Mouse (Mus musculus) neural tube, embryonic 14.5 days (tissue): Measurements from ENCODE around the gene Spint2. TPM values are rescaled to one million over a fixed set of nuclear protein-coding genes. Genes with fewer than 3 reads are reported as not detected.

Source experiments
- ATAC-seq: fragments of 200-750 bp; cut with Nextera tagmentation; 2 replicates; pipeline ENCODE4 v1.8.0; 2017; ENCODE audit warnings: low read depth, mild to moderate bottlenecking, moderate TSS enrichment, moderate library complexity
- H3K27ac ChIP-seq: fragments of 300-500 bp; sonication (generic); 2 replicates; pipeline ENCODE4 v1.5.1; 2014; ENCODE audit warnings: low read depth, mild to moderate bottlenecking, control low read depth, low read length, moderate library complexity, mixed read lengths
- H3K27me3 ChIP-seq: fragments of 300-500 bp; sonication (generic); 2 replicates; pipeline ENCODE4 v1.6.1; 2014; ENCODE audit warnings: low read length; ENCODE audit not compliant: control insufficient read depth, insufficient read depth
- H3K36me3 ChIP-seq: fragments of 300-500 bp; sonication (generic); 2 replicates; pipeline ENCODE4 v1.6.1; 2014; ENCODE audit warnings: low read length, mixed read lengths; ENCODE audit not compliant: control insufficient read depth, insufficient read depth
- H3K4me1 ChIP-seq: fragments of 300-500 bp; sonication (generic); 2 replicates; pipeline ENCODE4 v1.6.1; 2014; ENCODE audit warnings: low read length; ENCODE audit not compliant: control insufficient read depth, insufficient read depth
- H3K4me2 ChIP-seq: fragments of 300-500 bp; sonication (generic); 2 replicates; pipeline ENCODE4 v1.6.1; 2014; ENCODE audit warnings: mild to moderate bottlenecking, low read depth, low read length, control low read depth
- H3K4me3 ChIP-seq: fragments of 300-500 bp; sonication (generic); 2 replicates; pipeline ENCODE4 v1.5.1; 2014; ENCODE audit warnings: low read depth, low read length, control low read depth, mixed read lengths
- H3K9ac ChIP-seq: fragments of 300-500 bp; sonication (generic); replicated peaks from 2 replicates; pipeline ENCODE4 v1.6.1; 2014; ENCODE audit warnings: low read depth, mild to moderate bottlenecking, control low read depth, low read length, mixed read lengths
- H3K9me3 ChIP-seq: fragments of 300-500 bp; sonication (generic); 2 replicates; pipeline ENCODE4 v1.6.1; 2016; ENCODE audit warnings: low read length; ENCODE audit not compliant: control insufficient read depth
- WGBS: fragments of 180-500 bp; shearing (Covaris S2); extraction: QIAGEN DNeasy Blood & Tissue Kit; methylation state at CpG from one replicate; pipeline ENCODE4 v1.1.7; 2014; 5-methylcytosine and 5-hydroxymethylcytosine counted together
- polyA plus RNA-seq: library from polyadenylated mRNA; unstranded; fragments of >200 nt; fragmentation: Nextera tagmentation; extraction: Ambion mirVana; gene quantifications from 2 replicates; pipeline ENCODE4 v1.2.1, GENCODE M21; 2014

Spint2 gene
- polyA plus RNA-seq = 46.9 and 62.4 TPM in 2 replicates

DNA sequence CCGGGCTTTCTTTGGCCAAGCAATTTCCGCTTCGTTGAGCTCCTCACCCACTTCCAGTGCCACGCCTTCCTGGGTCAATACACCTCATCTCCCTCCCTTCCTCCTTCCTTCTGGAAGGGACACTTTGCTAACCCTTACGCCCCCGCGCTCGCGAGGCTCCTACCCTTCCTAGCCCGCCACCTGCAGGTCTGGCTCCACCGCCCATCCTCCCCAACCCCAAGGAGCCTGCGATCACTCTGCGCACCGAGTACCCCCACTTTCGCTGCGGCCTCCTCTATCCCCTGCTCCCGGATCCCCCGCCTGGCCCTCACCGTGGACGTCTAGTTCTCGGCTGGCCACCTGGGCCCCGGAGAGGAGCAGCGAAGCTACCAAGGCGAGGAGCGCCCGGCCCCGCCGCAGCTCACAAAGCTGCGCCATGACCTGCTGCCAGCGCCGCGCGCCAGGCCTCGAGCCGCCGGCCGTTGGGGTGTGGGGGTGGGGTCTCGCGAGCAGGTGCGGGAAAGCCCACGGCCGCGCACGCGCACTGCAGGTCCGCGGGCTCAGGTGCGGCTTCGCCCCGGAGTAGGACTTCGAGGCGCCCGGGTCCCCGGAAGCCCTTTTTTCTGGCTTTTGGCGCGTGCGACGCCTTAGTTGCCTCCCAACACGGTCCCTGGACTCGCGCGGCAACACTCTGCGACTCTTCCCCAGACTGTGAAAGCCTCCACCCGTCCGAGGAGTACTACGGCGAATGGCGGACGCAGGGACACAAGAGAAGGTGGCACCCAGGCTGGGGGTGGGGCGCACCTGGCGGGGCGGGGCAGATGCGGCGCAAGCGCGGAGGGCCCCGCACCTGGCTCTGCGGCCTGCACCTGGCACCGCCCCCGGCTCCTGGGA, at the start of gene Spint2:
TSS of gene Spint2 (minus strand) at position 712 of the 873 bp plus-strand sequence.
- Histone ChIP-seq H3K9me3 (no peaks in the 10 kb centered on the region), H3K4me3 (peak within 1 kb of the TSS; percentile 62), H3K27me3 (peaks cover 18% of the 10 kb centered on the region; the same call in 1 of the 2 replicates), H3K27ac (no peak within 1 kb of the TSS), H3K4me2 (peak within 1 kb of the TSS; percentile 92), H3K36me3 (no peaks in the 10 kb centered on the region), H3K9ac (peak within 1 kb of the TSS; percentile 54), H3K4me1 (peaks cover 11% of the 10 kb centered on the region; the same call in 1 of the 2 replicates)
- under 1% methylated on average over 71 of the region's 80 CpGs for WGBS
- peak; percentile 82 for ATAC-seq

- H3K36me3 ChIP-seq = peaks cover 32% of the 10 kb centered on the region
- H3K9ac ChIP-seq = no peak overlapping the region
- H3K27ac ChIP-seq = no peak overlapping the region
- ATAC-seq = no peak
- H3K9me3 ChIP-seq = no peaks in the 10 kb centered on the region
- no peak overlapping the region for H3K4me2 ChIP-seq
- 96% methylated on average over 16 of the region's 16 CpGs for WGBS
- H3K4me3 ChIP-seq = no peak overlapping the region
- no peaks in the 10 kb centered on the region for H3K27me3 ChIP-seq
- H3K4me1 ChIP-seq = no peaks in the 10 kb centered on the region
These were observed 47.3 kb upstream of the Spint2 start for GRCm38 (mm10) chr7:29328984-29329383.

DNA sequence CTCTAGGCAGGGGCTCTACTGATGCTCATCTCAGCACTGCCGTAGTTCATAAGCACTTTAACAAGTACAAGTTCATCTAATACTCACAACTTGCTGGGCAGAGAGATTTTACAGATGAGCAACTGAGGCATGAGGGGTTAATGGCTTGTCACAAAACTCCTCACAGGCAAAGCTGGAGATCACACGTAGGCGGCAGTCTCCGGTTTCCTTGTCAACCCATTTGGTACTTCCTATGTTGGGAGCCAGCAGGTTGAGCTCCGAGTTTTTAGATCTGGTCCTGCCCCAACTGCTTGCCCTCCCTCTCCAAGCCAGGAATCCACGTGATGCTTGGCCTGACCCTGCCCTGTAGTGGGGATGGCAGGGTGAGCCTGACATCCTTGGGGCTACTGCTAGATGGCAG, 45.4 kb upstream of the Spint2 start:
- Histone ChIP-seq H3K27ac (no peak overlapping the region), H3K27me3 (no peaks in the 10 kb centered on the region), H3K4me2 (no peak overlapping the region), H3K36me3 (peaks cover 32% of the 10 kb centered on the region), H3K9ac (no peak overlapping the region), H3K4me1 (no peaks in the 10 kb centered on the region), H3K4me3 (no peak overlapping the region), H3K9me3 (no peaks in the 10 kb centered on the region)
- ATAC-seq = no peak
- 86% methylated on average over 6 of the region's 6 CpGs for WGBS

- H3K36me3 ChIP-seq = peaks cover 16% of the 10 kb centered on the region; the same call in 1 of the 2 replicates
- ATAC-seq = no peak
- peaks cover 60% of the 10 kb centered on the region for H3K4me1 ChIP-seq
- WGBS = 14% methylated on average over 19 of the region's 19 CpGs
- no peaks in the 10 kb centered on the region for H3K27me3 ChIP-seq
- no peak overlapping the region; the same call in 1 of the 2 replicates for H3K4me3 ChIP-seq
- H3K27ac ChIP-seq = peak overlapping the region; percentile 89
- peak overlapping the region; percentile 17; the same call in 1 of the 2 replicates for H3K4me2 ChIP-seq
- no peaks in the 10 kb centered on the region for H3K9me3 ChIP-seq
- no peak overlapping the region for H3K9ac ChIP-seq
These were observed 37.9 kb upstream of the Spint2 start for GRCm38 (mm10) chr7:29319337-29320307.

- 2% methylated on average over 18 of the region's 18 CpGs for WGBS
- peak overlapping the region; percentile 89 for H3K27ac ChIP-seq
- H3K4me1 ChIP-seq = peaks cover 73% of the 10 kb centered on the region
- 0 out of 2 replicates have a peak overlapping the region, but pooled peaks have one; percentile 16 for H3K9ac ChIP-seq
- no peaks in the 10 kb centered on the region for H3K27me3 ChIP-seq
- peaks cover 27% of the 10 kb centered on the region; the same call in 1 of the 2 replicates for H3K36me3 ChIP-seq
- peak overlapping the region; percentile 17 for H3K4me2 ChIP-seq
- peak; percentile 7 for ATAC-seq
- H3K9me3 ChIP-seq = no peaks in the 10 kb centered on the region
- H3K4me3 ChIP-seq = no peak overlapping the region; the same call in 1 of the 2 replicates
These were observed 36.6 kb upstream of the Spint2 start for GRCm38 (mm10) chr7:29318115-29318911.

DNA sequence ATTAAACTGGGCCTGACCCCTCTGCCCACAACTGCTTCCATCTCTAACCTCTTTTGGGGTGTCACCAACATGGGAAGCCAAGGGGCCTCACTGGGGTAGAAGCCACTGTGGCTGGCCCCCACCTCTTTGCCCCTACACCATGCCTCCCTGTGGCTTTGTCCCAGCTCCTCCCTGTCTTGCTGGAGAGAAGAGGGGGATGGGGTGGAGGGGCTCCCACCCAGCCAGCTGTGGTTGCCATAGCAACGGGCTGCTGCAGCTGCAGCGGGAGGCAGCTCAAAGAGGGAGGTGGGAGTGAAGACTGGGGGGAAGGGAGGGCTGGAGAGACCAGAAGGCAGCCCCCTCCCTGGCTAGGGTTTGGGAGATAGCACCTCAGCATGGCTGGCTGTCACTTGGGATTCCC, 35.8 kb upstream of the Spint2 start:
- Histone ChIP-seq H3K27me3 (no peaks in the 10 kb centered on the region), H3K4me2 (peak overlapping the region; percentile 35), H3K27ac (peak overlapping the region; percentile 89), H3K9ac (peak overlapping the region; percentile 26), H3K9me3 (no peaks in the 10 kb centered on the region), H3K4me1 (peaks cover 79% of the 10 kb centered on the region), H3K36me3 (peaks cover 32% of the 10 kb centered on the region; the same call in 1 of the 2 replicates), H3K4me3 (no peak overlapping the region)
- peak; percentile 68 for ATAC-seq
- 0% methylated on average over 2 of the region's 2 CpGs for WGBS

DNA sequence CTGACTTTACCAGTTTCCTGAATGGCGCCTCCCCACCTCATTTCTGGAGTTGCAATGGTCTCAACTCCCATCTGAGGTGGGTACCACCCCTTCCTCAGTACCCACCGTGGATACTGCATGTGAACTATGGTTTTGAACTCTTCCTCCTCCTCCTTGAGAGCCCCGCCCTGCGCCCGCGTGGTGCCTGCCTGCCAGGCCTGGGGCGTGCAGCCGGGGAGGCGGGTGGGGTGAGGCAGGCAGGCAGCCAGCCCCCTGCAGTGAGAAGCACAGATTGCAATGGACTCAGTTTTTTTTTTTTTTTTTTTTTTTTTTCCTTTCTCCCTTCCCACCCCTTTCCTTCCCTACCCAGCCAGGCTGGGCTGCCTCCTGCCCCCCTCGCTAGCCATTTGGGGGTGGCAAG, 35.3 kb upstream of the Spint2 start:
- Histone ChIP-seq H3K27me3 (no peaks in the 10 kb centered on the region), H3K9me3 (no peaks in the 10 kb centered on the region), H3K4me2 (peak overlapping the region; percentile 35; the same call in 1 of the 2 replicates), H3K9ac (peak overlapping the region; percentile 26), H3K4me1 (peaks cover 83% of the 10 kb centered on the region), H3K36me3 (peaks cover 32% of the 10 kb centered on the region; the same call in 1 of the 2 replicates), H3K27ac (peak overlapping the region; percentile 89), H3K4me3 (no peak overlapping the region)
- peak; percentile 22 for ATAC-seq
- 8% methylated on average over 9 of the region's 10 CpGs for whole genome bisulfite sequencing

DNA sequence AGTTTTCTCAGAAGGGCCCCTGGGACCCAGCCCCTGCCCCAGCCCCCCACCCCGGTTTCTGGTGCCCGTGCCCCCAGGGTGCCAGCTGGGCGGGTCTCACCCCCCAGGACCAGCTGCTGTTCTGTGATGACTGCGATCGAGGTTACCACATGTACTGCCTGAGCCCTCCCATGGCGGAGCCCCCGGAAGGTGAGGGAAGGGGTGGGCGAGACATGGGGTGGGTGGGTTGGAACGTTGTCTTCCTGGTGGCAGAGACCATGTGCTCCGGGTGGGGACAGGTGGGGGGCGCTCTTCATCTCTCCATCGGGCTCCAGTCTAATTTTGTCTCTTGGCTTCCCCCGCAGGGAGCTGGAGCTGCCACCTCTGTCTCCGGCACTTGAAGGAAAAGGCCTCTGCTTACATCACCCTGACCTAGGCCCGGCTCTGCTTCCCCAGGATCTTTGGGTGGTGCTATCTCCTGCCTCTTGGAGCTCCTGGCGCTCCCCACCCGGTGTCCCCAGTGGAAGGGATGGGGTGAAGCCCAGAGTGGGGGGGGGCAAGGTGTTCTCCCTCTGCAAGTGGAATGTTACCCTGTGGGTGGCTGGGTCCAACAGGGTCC, 34.5 kb upstream of the Spint2 start:
- Histone ChIP-seq H3K4me2 (no peak overlapping the region), H3K4me1 (peaks cover 83% of the 10 kb centered on the region), H3K9me3 (no peaks in the 10 kb centered on the region), H3K27me3 (no peaks in the 10 kb centered on the region), H3K27ac (peak overlapping the region; percentile 89), H3K36me3 (peaks cover 34% of the 10 kb centered on the region; the same call in 1 of the 2 replicates), H3K4me3 (no peak overlapping the region), H3K9ac (peak overlapping the region; percentile 33)
- 56% methylated on average over 17 of the region's 17 CpGs for WGBS
- ATAC-seq = no peak
